Mouse (Mus musculus) inflammation-experienced regulatory T-cells, adult 6 months (primary cell): ENCODE data around the gene Vmn2r81. TPM values are rescaled to one million over a fixed set of nuclear protein-coding genes. Genes with fewer than 3 reads are reported as not detected.
"Not testable (repeated sequence)": the region's sequence is repeated elsewhere in the genome, so short reads cannot be mapped to it uniquely, and the experiment has no call there.

Source experiments
- ATAC-seq: one replicate; pipeline ENCODE4 v1.8.0; 2017
- polyA plus RNA-seq, 3 experiments: library from polyadenylated mRNA; unstranded; fragments of 100-300 nt; shearing (Covaris generic); gene quantifications; one replicate each; pipeline ENCODE4 v1.2.1; 2017

The Vmn2r81 gene
- not detected for polyA plus RNA-seq

DNA sequence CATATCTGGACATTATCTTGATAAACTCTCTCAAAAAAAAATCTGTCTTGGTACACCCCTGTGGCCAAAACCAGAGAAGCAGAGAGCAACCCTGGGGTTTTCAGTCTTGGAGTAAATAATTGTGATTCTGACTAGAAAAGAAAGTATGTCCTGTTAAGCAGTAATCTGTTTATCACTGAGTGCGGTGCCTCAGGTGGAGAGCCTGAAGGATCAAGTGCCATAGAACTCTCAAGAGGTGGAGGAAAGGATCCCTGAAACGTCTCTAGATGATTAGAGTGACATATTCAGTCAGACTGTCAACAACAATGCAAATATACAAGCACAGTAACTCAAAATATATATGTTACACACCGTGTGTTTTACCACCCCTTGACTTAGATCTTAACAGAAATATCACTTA is at the start of gene Vmn2r81:
Gene Vmn2r81 (plus strand): TSS at position 301 of the 400 bp plus-strand sequence.
- ATAC-seq: not testable (repeated sequence)

DNA sequence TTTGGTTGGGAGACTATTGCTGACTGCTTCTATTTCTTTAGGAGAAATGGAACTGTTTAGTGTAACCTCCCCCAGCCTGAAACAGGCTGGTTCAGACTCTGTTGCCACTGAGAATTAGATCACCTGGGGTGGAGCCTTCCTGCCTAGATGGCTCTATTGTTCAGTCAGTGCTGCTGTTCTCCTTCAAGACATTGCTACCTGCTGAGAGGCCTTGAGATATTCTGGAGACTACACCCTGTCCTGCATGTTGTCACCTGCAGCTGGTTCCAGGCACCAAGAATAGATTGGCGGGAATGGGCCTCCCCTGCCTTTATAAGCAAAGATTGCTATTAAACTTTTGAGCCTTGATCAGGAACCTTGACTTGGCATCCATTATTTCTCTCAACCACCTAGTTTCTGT is 47.5 kb upstream of the Vmn2r81 start:
- ATAC-seq: not testable (repeated sequence)

DNA sequence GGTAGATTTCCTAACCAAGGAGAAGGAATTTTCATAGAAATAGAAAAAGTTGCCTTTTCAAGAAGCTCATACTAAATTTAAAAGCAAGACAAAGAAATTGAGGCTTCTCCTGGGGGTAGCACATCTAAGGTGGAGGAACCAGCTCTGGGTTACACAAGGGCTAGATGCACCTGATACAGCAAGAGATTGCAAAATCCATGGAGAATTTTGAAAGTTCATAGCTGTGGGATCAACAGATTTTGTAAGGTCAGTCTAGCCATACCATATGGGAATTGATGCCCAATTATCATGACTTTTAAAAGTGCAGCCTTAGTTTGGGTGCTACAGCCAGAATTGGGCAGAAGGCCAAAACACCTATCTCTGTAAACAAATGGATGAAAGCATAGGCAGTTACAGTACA is 27.1 kb upstream of the Vmn2r81 start:
- no peak for ATAC-seq

DNA sequence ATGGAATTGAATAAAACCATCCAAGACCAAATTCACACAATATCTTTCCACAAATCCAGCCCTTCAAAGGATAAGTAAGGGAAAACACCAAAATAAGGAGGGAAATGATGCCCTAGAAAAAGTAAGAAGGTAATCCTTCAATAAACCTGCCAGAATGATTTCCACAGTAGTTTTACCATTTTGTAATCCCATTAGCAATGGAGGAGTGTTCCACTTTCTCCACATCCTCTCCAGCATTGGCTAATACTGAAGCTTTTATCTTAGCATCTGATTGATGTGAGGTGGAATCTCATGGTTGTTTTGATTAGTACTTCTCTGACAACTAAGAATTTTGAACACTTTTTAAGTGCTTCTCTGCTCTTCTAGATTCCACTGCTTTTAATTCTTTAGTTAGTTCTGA is 25.9 kb upstream of the Vmn2r81 start:
- ATAC-seq: no peak

DNA sequence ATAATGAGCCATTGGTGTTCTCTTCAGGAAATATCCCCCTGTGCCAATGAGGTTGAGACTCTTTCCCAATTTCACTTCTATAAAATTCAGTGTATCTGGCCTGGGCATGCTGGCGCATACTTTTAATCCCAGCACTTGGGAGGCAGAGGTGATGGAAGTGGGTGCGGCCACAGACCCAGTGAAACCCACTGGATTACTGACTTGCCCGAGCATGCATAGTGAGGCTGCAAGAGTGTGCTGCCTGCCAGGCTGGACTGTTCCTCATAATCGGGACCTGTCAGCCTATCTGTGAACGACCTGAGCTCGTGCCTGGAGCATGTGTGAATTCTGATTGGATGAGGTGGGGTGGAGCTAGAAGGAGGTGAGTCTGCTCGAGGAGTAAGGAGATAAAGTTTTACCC is 25.3 kb upstream of the Vmn2r81 start:
- no peak for ATAC-seq

DNA sequence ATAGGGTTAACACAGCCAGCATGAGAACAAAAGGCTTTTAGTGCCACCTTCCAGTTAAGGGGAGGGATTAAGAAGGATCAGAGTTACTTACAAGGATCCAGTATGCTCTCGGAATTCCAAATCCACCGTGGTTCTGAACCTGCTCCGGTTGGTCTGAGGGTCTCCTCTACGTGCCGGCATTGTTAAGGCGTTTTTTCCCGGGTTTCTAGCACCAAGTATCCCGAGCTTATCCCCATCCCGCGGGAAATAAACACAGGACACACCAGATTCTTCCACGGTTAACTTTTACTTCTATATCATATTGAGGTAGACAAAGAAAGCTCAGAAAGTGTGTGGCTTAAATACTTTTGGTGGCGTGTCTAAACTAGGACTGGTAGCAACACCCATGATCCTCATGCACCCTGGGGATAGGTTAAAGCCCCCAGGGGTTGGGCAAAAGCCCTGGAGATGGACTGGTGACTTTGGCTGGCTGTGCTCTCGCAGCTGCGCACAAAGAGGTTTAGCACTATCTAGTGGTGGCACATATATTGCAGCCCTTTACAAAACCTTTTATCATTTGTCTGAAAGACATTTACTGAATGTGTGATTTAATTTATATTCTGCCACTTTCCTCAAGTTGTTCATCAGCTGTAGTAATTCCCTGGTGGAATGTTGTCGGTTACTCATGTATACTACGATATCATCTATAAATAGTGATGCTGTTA is 74.7 kb downstream of the Vmn2r81 start:
- ATAC-seq: not testable (repeated sequence)

DNA sequence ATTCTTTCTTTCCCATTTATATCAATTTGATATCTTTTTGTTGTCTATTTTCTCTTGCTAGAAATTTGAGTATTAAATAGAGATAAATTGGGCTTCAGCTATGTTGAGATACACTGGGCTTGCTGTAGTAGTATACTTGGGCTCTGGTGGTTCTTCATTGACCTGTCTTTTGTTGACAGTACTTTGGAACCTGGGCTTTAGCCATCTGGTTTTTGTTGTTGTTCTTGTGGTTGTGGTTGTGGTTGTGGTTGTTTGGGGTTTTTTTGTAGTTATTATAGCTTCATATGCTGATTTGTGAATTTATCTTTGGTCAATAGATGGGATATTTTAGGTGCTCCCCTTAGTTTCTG is 75.2 kb downstream of the Vmn2r81 start:
- no peak for ATAC-seq

Other genes starting within 250 kb of the Vmn2r81 start
- gene Olfr1351, start 235.2 kb upstream of the Vmn2r81 start, polyA plus RNA-seq: not detected
- not detected for gene Olfr57, start 219.0 kb upstream of the Vmn2r81 start, polyA plus RNA-seq
- gene 2610008E11Rik, start 150.1 kb upstream of the Vmn2r81 start, polyA plus RNA-seq: 10 to 100 TPM; 16.2 to 26.8 (median 18.4) TPM
- not detected for gene Vmn2r80, start 98.9 kb upstream of the Vmn2r81 start, polyA plus RNA-seq
- under 1 TPM in 2 of 3 experiments, not detected in 1; 0.20 to 0.24 TPM for gene Vmn2r82, start 108.8 kb downstream of the Vmn2r81 start, polyA plus RNA-seq
- not detected for gene Vmn2r83, start 221.0 kb downstream of the Vmn2r81 start, polyA plus RNA-seq